Mouse (Mus musculus) ovary, postnatal 36 days (tissue): ENCODE data around the gene Angpt4.

Experiments used
- DNase-seq: peaks from one replicate; pipeline ENCODE4 v3.0.0; 2022; ENCODE audit warnings: low spot score, mixed read lengths

The Angpt4 gene

DNA sequence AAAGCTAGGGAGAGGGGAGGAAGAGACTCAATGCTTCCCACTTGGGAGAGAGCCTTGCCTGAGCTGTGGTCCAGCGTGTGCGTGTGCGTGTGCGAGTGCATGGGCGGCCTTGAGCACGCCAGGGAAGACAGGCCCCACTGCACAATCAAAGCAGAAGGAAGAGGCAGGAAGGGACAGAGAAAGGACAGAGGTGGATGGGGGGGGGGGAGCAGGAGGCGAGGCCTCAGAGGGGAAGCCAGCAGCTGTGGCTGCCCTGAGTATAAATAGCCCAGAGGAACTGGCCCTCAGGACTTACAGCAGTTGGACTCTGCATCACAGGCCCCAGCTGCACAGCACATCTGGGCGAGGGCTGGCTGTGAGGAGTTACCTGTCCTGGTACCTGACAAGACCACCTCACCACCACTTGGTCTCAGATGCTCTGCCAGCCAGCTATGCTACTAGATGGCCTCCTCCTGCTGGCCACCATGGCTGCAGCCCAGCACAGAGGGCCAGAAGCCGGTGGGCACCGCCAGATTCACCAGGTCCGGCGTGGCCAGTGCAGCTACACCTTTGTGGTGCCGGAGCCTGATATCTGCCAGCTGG lies at the start of gene Angpt4:
Gene Angpt4 (plus strand): TSS at position 292 of the 582 bp plus-strand sequence.
- no peak for DNase-seq

DNA sequence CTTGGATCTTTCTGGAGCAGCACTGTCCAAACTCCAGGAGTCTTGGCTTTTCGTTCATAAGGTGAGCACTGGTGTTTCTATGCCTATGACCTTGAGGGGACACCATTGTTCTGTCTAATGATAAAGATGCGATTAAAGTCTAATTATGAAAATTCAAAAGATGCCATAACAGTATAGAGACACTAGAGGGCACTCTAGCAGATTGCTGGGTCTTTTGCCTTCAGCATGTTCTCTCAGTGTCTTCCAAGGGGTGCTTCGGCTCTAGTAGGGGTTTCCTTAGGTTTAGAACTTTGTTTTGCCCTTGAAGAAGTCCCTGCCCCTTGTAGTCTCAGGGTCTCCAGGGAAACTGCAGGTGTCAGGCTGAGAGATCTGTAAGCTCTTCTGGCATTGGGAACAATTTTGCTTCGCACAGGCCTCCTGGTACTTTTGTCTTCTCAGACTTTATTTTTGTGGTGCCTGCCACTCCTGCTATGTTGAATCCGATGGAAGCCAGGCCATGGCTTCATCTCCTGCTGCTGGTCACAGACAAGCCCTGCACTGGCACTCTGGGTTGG lies 48.7 kb upstream of the Angpt4 start:
- DNase-seq: no peak

DNA sequence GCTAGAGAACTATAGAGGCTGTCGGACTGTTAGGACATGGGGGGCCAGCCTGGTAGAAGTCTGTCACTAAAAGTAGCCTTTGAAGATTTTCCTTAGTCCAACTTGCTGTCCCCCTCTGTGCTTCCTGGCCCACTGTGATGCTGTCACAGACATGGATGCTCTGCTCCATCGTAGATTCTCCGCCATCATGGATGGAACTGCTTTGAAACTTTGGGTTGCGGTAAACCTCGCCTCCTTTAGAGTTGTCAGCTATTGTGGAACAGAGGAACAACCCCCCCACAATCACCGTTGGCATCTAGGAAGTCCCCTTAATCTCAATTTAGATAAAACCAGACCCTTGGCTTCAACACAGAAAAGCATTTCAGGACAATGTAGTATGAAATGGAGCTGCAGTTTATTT lies 46.1 kb upstream of the Angpt4 start:
- no peak for DNase-seq

DNA sequence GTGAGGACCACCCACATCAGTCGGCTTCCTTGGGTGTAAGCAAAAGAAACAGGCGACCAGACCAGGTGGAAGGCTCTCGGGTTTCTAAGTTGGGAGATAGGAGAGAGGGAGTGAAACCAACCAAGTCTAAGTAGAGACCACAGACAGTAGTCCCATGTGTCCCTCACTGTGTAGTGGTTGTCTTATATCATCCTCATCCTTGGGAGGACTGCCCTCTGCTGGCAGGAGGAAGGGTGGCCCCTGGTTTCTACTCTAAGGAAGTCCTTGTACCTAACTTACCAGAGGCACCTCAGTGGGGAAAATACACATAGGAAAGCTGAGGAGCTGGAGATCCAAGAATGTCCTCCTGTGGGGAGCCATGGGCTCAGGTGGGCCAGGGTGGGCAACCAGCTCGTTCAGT lies 44.5 kb upstream of the Angpt4 start:
- DNase-seq: peak; percentile 46

DNA sequence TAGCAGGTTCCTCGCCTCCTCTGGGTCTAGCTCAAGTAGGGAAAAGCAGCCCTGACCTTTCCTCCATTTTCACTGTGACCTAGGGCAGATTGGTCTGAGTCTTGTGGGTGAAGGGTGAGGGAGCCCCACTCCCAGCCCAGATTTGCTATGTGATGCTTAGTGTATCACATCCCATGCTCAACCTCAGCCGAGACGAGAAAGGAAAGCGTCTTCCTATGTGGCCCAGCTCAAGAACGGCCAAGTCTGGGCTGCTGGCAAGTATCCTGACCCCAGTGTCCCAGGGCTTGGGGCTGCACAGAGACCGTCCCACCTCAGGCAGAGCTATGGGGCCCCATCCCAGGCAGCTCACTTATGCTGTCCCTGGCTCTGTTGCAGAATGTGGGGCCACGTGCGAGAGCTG lies 42.8 kb upstream of the Angpt4 start:
- no peak for DNase-seq

GRCm38 (mm10) chr2:151874551-151874950 lies 36.5 kb upstream of the Angpt4 start:
- peak; percentile 35 for DNase-seq

GRCm38 (mm10) chr2:151876012-151876485 lies 35.0 kb upstream of the Angpt4 start:
- peak; percentile 47 for DNase-seq

- DNase-seq: no peak
Observed at GRCm38 (mm10) chr2:151878645-151879044, 32.4 kb upstream of the Angpt4 start.

DNA sequence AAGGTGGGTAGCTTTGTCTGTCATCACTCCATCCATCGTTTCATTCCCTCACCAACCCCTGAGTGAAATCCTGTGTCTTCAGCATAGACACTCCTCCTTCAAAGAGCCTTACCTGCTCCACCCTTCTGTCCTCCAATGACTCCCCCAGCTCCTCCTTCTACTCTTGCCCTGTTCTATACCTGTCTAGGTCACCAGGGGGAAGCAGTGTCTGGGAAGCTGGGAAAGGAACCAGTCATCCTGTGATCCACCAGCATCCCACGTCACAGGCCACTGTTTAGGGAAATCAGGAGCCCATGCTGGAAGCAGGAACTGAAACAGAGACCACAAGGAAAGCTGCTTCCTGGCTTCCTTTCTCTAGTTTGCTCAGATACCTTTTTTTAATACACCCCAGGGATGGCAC lies 31.2 kb upstream of the Angpt4 start:
- no peak for DNase-seq

DNA sequence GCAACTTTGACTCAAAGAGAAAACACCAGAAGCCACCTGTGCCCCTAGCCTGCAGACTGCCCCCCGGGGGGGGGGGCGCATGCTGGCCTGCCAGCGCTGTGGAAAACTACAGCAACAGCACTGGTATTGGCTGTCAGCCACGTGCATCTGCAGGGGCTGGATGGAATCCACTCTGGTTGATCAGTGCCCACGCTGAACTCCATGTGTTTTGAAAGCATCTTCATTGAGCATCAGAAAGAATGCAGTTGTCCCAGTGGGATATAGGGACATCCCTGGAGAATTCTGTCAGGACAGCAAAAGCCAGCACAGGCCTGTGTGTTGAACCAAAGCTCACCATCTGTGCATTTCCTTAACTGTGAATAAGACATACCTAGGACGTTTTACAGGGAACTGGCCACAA lies 20.0 kb upstream of the Angpt4 start:
- DNase-seq: no peak

GRCm38 (mm10) chr2:151893122-151893774 lies 17.8 kb upstream of the Angpt4 start:
- DNase-seq: no peak

GRCm38 (mm10) chr2:151894209-151894980 lies 16.6 kb upstream of the Angpt4 start:
- no peak for DNase-seq

- DNase-seq: no peak
Observed at GRCm38 (mm10) chr2:151895911-151896310, 15.1 kb upstream of the Angpt4 start.

- no peak for DNase-seq
Observed at GRCm38 (mm10) chr2:151898106-151898505, 12.9 kb upstream of the Angpt4 start.

- DNase-seq: no peak
Observed at GRCm38 (mm10) chr2:151900845-151901244, 10.2 kb upstream of the Angpt4 start.

DNA sequence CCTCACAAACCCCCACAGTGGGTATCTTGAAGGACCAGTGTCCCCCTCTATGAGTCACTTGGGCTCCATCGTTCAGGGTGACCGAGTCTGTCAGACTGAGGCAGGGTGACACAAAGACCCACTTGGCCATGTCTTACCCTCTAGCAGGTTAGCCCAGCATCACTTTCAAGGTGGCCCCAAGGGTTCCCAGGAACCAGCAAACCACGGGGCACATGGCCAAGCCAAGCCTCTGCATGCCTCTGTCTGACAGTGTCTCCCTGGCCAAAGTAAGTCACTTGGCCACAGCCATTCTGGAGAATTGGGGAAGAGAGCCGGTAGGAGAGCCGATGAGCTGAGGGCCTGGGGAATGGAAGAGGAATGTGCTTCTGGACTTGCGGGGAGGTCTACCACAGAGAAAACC lies 7.7 kb upstream of the Angpt4 start:
- DNase-seq: no peak

GRCm38 (mm10) chr2:151903933-151904332 lies 7.1 kb upstream of the Angpt4 start:
- no peak for DNase-seq

DNA sequence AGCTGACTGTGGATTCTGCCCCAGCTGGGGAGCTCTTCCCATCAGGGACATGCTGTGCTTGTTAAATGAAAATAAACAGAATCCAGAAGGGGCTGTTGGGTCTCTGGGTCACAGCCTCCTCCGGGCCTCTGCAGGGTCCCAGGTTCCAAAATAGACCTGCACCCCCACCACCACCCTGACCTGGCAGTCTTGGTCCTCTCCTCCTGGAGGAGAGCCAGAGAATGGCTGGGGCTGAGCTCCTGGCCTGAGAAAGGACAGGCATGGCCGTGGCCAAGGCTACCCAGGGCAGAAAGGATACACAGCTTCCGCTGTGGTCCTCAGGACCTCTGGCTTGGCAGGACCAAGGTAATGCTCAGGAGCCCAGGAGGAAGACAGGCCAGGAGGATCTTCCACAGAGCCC lies 6.4 kb upstream of the Angpt4 start:
- DNase-seq: no peak

DNA sequence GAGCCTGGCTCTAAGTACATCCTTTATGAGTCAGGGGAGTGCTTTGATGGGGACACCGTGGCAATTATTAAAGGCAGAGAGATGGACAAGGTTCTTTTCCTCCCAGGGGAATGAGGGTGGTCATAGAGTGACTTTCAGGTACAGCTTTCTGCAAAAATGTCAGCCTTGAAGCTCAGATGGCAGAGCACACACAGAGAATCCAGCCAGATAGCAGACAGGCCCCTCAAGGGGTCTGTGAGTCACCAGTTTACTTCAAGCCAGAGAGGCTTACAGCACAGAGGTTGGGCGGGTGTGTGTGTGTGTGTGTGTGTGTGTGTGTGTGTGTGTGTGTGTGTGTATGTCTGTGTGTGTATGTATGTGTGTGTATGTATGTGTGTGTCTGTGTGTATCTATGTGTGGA lies 4.0 kb upstream of the Angpt4 start:
- no peak for DNase-seq

DNA sequence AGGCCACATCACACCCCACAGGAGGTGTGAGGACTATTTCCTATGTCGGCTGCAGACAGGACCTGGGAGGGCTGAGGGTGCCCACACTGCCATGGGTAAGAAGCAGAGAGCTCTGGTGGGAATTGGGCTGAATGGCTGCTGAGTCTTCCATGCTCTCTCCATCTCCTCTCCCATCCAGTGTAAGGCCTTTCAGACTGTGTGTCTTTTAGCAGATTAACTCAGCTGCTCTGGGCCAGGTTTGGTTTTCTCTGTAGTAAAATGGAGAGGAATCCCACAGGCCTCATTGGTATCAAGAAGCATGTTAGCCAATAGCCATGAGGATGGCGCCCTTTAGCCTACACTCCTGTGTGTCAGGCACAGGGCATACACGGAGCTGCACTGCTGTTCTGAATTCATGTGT lies 1.6 kb upstream of the Angpt4 start:
- DNase-seq: no peak

DNA sequence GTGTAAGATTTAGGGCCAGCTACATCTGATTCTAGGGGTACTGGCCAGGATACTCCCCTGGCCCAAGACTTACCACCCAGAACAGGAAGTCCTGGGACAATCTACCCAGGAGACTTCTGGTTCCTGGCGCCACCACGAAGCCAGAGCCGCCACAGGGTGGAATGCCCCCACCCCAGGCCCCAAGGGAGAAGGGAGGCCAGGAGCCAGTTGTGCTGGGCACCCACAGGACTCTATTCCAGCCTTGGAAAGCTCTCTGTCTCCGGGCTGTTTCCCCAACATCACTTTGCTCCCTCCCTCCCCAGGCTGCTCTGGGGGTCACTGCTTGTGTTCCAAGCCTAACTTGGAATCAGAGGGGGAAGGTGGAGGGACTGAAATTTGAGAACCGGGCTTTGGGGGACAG lies 512 bp upstream of the Angpt4 start:
- no peak for DNase-seq

DNA sequence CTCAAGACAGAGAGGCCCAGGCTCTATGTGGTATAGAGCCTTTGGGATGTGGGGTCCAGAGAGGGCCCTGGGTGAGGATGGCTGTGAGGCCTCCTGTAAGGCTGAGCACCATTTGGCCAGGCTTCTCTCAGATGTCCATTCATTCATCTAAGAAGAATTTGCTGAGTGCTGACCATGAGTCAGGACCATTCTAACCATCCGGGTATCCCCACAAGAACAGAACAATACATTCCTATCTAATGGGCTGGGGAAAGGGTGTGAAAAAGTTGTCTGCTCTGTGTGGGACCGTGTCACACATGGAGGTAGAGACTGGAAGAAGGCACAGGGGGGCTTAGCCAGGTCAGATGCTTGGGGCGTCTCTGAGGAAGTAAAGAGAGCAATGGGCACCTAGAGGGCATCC lies 741 bp downstream of the Angpt4 start:
- DNase-seq: no peak

DNA sequence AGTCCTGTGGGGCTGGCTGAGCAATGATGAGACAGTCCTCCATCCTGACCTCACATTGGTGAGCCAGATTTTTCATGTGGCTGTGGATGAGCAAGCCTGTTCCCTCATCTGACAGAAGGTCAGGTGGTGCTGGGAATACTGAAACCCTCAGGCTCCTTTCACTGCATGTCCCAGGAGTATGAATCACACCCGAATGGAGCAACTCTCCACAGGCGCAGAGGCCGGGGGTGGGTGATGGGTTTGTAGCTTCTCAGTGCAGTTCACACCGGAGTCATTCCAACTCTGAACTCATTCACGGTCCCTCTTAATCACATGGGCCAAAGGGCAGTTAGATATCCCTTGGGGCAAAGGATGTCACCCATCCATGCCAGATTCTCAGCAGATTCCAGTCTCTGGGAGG lies 3.1 kb downstream of the Angpt4 start:
- DNase-seq: no peak
